Mouse (Mus musculus): ENCODE measurements around the gene Lmbr1l. TPM values are rescaled to one million over a fixed set of nuclear protein-coding genes. Genes with fewer than 3 reads are reported as not detected.

Gene Lmbr1l
- polyA plus RNA-seq, 1 experiment from 2014 or later: 4.9 TPM

DNA sequence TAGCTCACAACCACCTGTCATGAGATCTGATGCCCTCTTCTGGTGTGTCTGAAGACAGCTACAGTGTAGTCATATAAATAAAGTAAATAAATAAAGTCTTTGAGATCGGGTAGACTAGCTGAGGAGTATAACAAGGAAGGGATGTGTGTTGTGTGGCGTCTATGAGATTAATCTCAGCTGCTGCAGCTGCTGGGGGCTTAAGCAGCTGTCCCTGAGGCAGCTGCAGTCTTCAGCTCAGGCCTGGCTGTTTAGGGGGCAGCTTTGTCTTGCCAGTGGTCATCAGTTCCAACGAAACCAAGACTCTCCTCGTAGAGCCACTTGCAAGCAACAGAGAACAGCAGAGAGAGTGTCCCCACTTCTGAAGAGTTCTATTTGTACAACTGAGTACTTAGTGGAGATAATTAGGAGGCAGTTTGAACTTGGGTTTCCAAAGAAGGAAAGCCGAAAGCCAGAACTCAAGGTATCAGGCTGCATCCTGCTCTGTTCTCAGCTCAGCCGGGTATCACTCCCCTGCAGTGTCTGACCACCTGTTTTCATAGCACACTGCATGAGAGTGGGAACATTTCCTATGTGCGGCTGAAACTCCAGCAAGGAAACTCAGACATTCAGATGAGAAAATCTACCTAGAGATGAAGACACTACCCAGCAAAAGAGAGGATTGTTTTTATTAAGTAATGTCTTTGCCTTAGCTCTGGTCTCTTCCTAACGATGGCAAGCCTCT is 31.2 kb downstream of the Lmbr1l start:
- DNase-seq: no peak
- no peak for TF ChIP-seq EP300 (IDR thresholded peaks at IDR 0.05; ENCODE audit: low read depth)
- no peak for TF ChIP-seq CTCF (IDR thresholded peaks at IDR 0.05; ENCODE audit: low read depth)
- H3K4me2 ChIP-seq (ENCODE audit: low read depth, low read length): no peak overlapping the region
- H3K36me3 ChIP-seq (replicated peaks; ENCODE audit: insufficient read depth, low read length): no peaks in the 10 kb centered on the region
- ATAC-seq: no peak
- no peak overlapping the region for H3K9ac ChIP-seq (replicated peaks)
- H3K9me3 ChIP-seq (ENCODE audit: low read length): no peaks in the 10 kb centered on the region
- no peak overlapping the region for H3K27ac ChIP-seq (ENCODE audit: low read depth)
- H3K4me3 ChIP-seq (ENCODE audit: low read depth, low read length): no peak overlapping the region
- WGBS (ENCODE audit: insufficient replicate concordance): 70% methylated on average over 8 of the region's 8 CpGs
- no peaks in the 10 kb centered on the region for H3K27me3 ChIP-seq (ENCODE audit: insufficient read depth, low read length)
- H3K4me1 ChIP-seq (ENCODE audit: insufficient read depth): no peaks in the 10 kb centered on the region

DNA sequence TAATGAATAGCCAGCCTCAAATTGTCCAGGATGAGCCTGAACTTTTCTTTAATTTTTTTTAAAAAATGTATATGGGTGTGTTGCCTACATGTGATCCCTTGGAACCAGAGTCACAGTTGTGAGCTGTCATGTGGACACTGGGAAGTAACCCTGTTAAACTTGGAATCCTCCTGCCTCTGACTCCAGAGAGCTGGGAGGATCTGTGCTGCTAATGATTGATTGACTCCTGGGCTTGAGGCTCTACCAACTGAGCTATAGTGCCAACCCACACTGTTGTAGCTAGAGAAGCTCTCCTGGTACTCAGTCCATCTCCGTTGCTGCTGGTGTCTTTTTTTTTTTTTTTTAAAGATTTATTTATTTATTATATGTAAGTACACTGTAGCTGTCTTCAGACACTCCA is 33.9 kb downstream of the Lmbr1l start:
- H3K36me3 ChIP-seq (replicated peaks; ENCODE audit: insufficient read depth, low read length): no peaks in the 10 kb centered on the region
- H3K9me3 ChIP-seq (ENCODE audit: low read length): no peaks in the 10 kb centered on the region
- H3K4me1 ChIP-seq (ENCODE audit: insufficient read depth): peaks cover 10% of the 10 kb centered on the region; the same call in 1 of the 2 replicates
- no peak for DNase-seq
- TF ChIP-seq CTCF (IDR thresholded peaks at IDR 0.05; ENCODE audit: low read depth) (no peak), EP300 (IDR thresholded peaks at IDR 0.05; ENCODE audit: low read depth) (no peak)
- ATAC-seq: no peak
- H3K4me3 ChIP-seq (ENCODE audit: low read depth, low read length): no peak overlapping the region
- 50% methylated on average over 1 of the region's 1 CpGs for WGBS (ENCODE audit: insufficient replicate concordance)
- no peak overlapping the region for H3K4me2 ChIP-seq (ENCODE audit: low read depth, low read length)
- no peak overlapping the region for H3K27ac ChIP-seq (ENCODE audit: low read depth)
- no peaks in the 10 kb centered on the region for H3K27me3 ChIP-seq (ENCODE audit: insufficient read depth, low read length)
- H3K9ac ChIP-seq (replicated peaks): no peak overlapping the region

DNA sequence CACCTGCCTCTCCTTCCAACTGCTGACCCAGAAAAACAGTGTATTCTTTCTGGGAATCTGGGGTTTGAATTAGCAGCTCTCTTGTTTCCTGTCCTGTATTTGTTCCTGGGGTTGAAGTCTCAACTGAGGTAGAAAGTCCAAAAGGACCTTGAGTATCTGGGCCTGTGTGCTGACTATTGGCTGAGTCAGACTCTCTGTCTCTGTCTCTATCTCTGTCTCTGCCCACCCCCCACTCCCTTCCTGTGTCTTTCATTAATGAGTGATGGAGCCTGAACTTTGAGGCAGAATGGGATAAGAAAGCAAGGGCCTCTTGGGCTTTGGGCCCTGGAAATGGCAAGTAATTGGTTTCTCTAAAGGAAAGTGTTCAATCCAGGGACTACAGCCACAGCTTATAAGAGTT is 34.4 kb downstream of the Lmbr1l start:
- ATAC-seq: no peak
- no peaks in the 10 kb centered on the region for H3K36me3 ChIP-seq (replicated peaks; ENCODE audit: insufficient read depth, low read length)
- TF ChIP-seq EP300 (IDR thresholded peaks at IDR 0.05; ENCODE audit: low read depth): no peak
- H3K9me3 ChIP-seq (ENCODE audit: low read length): no peaks in the 10 kb centered on the region
- H3K4me3 ChIP-seq (ENCODE audit: low read depth, low read length): no peak overlapping the region
- peaks cover 10% of the 10 kb centered on the region; the same call in 1 of the 2 replicates for H3K4me1 ChIP-seq (ENCODE audit: insufficient read depth)
- no peak for DNase-seq
- H3K27me3 ChIP-seq (ENCODE audit: insufficient read depth, low read length): no peaks in the 10 kb centered on the region
- no peak overlapping the region for H3K27ac ChIP-seq (ENCODE audit: low read depth)
- H3K4me2 ChIP-seq (ENCODE audit: low read depth, low read length): no peak overlapping the region
- H3K9ac ChIP-seq (replicated peaks): no peak overlapping the region

DNA sequence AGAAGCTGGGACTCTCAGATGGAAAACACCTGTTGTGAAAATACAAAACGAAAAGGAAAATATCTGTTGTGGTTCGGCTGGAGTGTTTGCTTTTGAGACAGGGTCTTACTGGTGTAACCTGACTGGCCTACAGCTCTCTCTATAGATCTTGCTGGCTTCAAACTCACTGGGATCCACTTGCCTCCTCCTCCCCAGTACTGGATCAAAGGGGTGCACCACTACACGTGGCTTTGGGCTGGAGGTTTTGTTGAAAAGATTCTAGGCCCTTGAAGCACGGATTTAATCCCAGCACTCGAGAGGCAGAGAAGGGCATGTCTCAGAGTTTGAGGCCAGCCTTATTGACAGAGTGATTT is 36.4 kb downstream of the Lmbr1l start:
- DNase-seq: no peak
- Histone ChIP-seq H3K27ac (ENCODE audit: low read depth) (no peak overlapping the region), H3K9me3 (ENCODE audit: low read length) (no peaks in the 10 kb centered on the region), H3K36me3 (replicated peaks; ENCODE audit: insufficient read depth, low read length) (no peaks in the 10 kb centered on the region), H3K4me3 (ENCODE audit: low read depth, low read length) (peak overlapping the region; percentile 73), H3K27me3 (ENCODE audit: insufficient read depth, low read length) (no peaks in the 10 kb centered on the region), H3K4me2 (ENCODE audit: low read depth, low read length) (peak overlapping the region; percentile 85), H3K9ac (replicated peaks) (no peak overlapping the region), H3K4me1 (ENCODE audit: insufficient read depth) (peaks cover 10% of the 10 kb centered on the region; the same call in 1 of the 2 replicates)
- ATAC-seq: no peak
- 22% methylated on average over 5 of the region's 5 CpGs for WGBS (ENCODE audit: insufficient replicate concordance)
- no peak for TF ChIP-seq EP300 (IDR thresholded peaks at IDR 0.05; ENCODE audit: low read depth)
- no peak for TF ChIP-seq CTCF (IDR thresholded peaks at IDR 0.05; ENCODE audit: low read depth)

DNA sequence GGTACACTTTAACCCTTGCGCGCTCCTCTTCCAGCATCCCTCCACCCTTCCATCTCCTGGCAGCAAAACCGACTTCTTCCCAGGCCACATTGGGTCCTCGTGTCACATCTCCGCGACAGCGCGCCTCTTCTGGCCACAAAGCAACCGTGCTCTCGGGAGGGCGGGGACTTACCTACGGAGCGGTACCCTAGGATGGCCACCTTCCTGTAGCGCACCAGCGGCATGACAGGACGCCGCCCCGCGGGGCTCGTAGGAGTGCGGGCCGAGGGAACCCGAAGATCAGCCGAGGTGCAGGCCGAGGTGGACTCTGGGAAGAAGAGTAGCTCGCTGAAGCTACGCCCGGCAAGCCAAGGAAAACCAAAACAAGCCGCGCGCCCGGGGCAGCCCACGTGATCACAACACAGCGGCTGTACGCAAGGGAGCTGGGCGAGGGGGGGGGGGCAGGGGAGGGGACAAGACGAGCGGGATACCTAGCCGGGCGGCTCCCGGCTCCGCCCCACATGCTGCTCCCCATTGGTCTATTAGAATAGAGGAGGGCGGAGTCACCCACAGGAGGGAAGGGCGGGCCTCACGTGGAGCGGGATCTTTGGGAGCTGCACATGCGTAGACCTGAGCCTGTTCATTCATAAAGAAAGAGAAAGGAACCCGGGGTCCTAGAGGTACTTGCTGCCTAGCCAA is 36.9 kb downstream of the Lmbr1l start:
- no peaks in the 10 kb centered on the region for H3K9me3 ChIP-seq (ENCODE audit: low read length)
- peak overlapping the region; percentile 73 for H3K4me3 ChIP-seq (ENCODE audit: low read depth, low read length)
- no peaks in the 10 kb centered on the region for H3K36me3 ChIP-seq (replicated peaks; ENCODE audit: insufficient read depth, low read length)
- peak overlapping the region; percentile 66 for H3K9ac ChIP-seq (replicated peaks)
- no peaks in the 10 kb centered on the region for H3K27me3 ChIP-seq (ENCODE audit: insufficient read depth, low read length)
- H3K4me2 ChIP-seq (ENCODE audit: low read depth, low read length): peak overlapping the region; percentile 85
- DNase-seq (peak; percentile 96), ATAC-seq (peak; percentile 98)
- peak overlapping the region; percentile 79 for H3K27ac ChIP-seq (ENCODE audit: low read depth)
- TF ChIP-seq EP300 (IDR thresholded peaks at IDR 0.05; ENCODE audit: low read depth): no peak
- TF ChIP-seq CTCF (IDR thresholded peaks at IDR 0.05; ENCODE audit: low read depth): peak; percentile 51
- 1% methylated on average over 48 of the region's 48 CpGs for WGBS (ENCODE audit: insufficient replicate concordance)
- H3K4me1 ChIP-seq (ENCODE audit: insufficient read depth): peaks cover 10% of the 10 kb centered on the region; the same call in 1 of the 2 replicates

DNA sequence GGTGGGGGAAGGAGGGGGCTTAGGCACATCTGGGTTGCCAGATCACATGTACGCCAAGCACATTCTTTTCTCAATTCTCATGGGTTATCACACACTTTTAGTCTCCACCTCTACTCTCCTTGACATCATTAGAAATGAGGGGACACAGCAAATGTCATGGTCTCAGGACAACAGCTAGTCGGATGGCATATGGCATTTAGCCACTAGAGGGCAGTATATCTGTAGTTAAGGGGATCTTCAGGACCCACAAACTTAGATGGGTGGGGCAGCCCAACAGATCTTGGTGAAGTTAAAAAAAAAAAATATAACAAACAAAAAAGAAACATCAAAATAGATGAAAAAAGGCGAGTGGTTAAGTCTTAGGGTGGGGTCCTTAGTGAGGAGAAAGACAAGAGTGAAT is 40.7 kb downstream of the Lmbr1l start:
- no peak for TF ChIP-seq EP300 (IDR thresholded peaks at IDR 0.05; ENCODE audit: low read depth)
- TF ChIP-seq CTCF (IDR thresholded peaks at IDR 0.05; ENCODE audit: low read depth): peak; percentile 93
- WGBS (ENCODE audit: insufficient replicate concordance): 16% methylated on average over 3 of the region's 3 CpGs
- Histone ChIP-seq H3K9me3 (ENCODE audit: low read length) (no peaks in the 10 kb centered on the region), H3K27me3 (ENCODE audit: insufficient read depth, low read length) (no peaks in the 10 kb centered on the region), H3K4me3 (ENCODE audit: low read depth, low read length) (no peak overlapping the region), H3K4me1 (ENCODE audit: insufficient read depth) (peaks cover 10% of the 10 kb centered on the region; the same call in 1 of the 2 replicates), H3K27ac (ENCODE audit: low read depth) (no peak overlapping the region), H3K36me3 (replicated peaks; ENCODE audit: insufficient read depth, low read length) (no peaks in the 10 kb centered on the region), H3K9ac (replicated peaks) (no peak overlapping the region), H3K4me2 (ENCODE audit: low read depth, low read length) (no peak overlapping the region)
- ATAC-seq: no peak
- peak; percentile 66 for DNase-seq
